In genomic region chr16:17276164-17277151, GRCm38 (mm10) we compare ENCODE assay signal across 8 mouse cellular contexts. TPM values are rescaled to one million over a fixed set of nuclear protein-coding genes. Genes with fewer than 3 reads are reported as not detected.
DNase-seq lines count a peak whose midpoint lies in the region; ATAC-seq and TF ChIP-seq lines count a peak whose summit lies in the region.

No protein-coding gene starts in this region.

- peak overlapping the region; percentile 89 for H3K4me2 ChIP-seq in hindbrain, postnatal 0 days (ENCODE audit: low read depth, low read length)

- peak; percentile 92 for TF ChIP-seq CTCF in gastrocnemius, adult 2 months (IDR thresholded peaks at IDR 0.05)
- TF ChIP-seq CTCF in hindbrain, postnatal 0 days (IDR thresholded peaks at IDR 0.05; ENCODE audit: low read depth) = peak; percentile 89
- TF ChIP-seq CTCF in left cerebral cortex, adult 2 months (IDR thresholded peaks at IDR 0.05) = peak; percentile 86

- no peaks in the 10 kb centered on the region; the same call in 1 of the 2 replicates for H3K4me1 ChIP-seq in hindbrain, postnatal 0 days (ENCODE audit: insufficient read depth, low read length)

- peak overlapping the region; percentile 58 for H3K9ac ChIP-seq in hindbrain, postnatal 0 days (replicated peaks; ENCODE audit: low read length)

- intact Hi-C loops in gastrocnemius, adult 2 months (cut with DNase I) = loop anchor here (1.0 to 10.0 kb wide), 4 partner anchors 42 to 382 kb away; partner anchors contain the start of genes Ppm1f and Sdf2l1
- intact Hi-C loops in left cerebral cortex, adult 2 months (cut with DNase I) = loop anchor here (1.0 to 5.0 kb wide), 5 partner anchors 43 to 204 kb away; partner anchors contain the start of genes Ccdc116 and Hic2

- H3K27me3 ChIP-seq in hindbrain, postnatal 0 days (ENCODE audit: insufficient read depth, low read length) = peaks cover 6% of the 10 kb centered on the region; the same call in 1 of the 2 replicates

- peak overlapping the region; percentile 86 for H3K4me3 ChIP-seq in gastrocnemius, adult 2 months
- peak overlapping the region; percentile 56 for H3K4me3 ChIP-seq in hindbrain, postnatal 0 days (ENCODE audit: low read length)
- peak overlapping the region; percentile 60 for H3K4me3 ChIP-seq in left cerebral cortex, adult 2 months

- H3K9me3 ChIP-seq in hindbrain, postnatal 0 days (ENCODE audit: low read length) = no peaks in the 10 kb centered on the region

- peak overlapping the region; percentile 72 for H3K27ac ChIP-seq in gastrocnemius, adult 2 months
- peak overlapping the region; percentile 90 for H3K27ac ChIP-seq in hindbrain, postnatal 0 days
- H3K27ac ChIP-seq in left cerebral cortex, adult 2 months = peak overlapping the region; percentile 95

- peak; percentile 87 for DNase-seq in WW6 (ENCODE audit: low read depth, low spot score)
- peak; percentile 89 to 91 for DNase-seq in cerebellum, postnatal 4 days (ENCODE audit: low spot score in 2 of 2)
- DNase-seq in gastrocnemius, adult 2 months = peak; percentile 94
- peak; percentile 96 for DNase-seq in hindbrain, postnatal 0 days (ENCODE audit: low spot score)
- DNase-seq in left cerebral cortex, adult 2 months (ENCODE audit: extremely low spot score in 1 of 2, low spot score in 2 of 2) = peak; percentile 92 to 93
- peak; percentile 95 to 96 for DNase-seq in right cerebral cortex, adult 2 months (ENCODE audit: low spot score in 2 of 2)
- DNase-seq in urinary bladder, postnatal 14 days (ENCODE audit: low spot score) = peak; percentile 95

- WGBS in hindbrain, postnatal 0 days = under 1% methylated on average over 62 of the region's 62 CpGs

- ATAC-seq in hindbrain, postnatal 0 days = peak; percentile 86
- ATAC-seq in megakaryocyte, adult 5-6 weeks (ENCODE audit: poor library complexity, severe bottlenecking) = peak; percentile 94

- peaks cover 13% of the 10 kb centered on the region for H3K36me3 ChIP-seq in hindbrain, postnatal 0 days (ENCODE audit: insufficient read depth, low read length)

RNA-seq across cellular contexts. Expression of gene Tmem191c, which starts 0.6 kb away (rescaled TPM):
- 1 to 10 TPM in 1 of 2 experiments, under 1 TPM in 1; 0.92 to 1.7 TPM for total RNA-seq in gastrocnemius, adult 2 months (2021)
- total RNA-seq in hindbrain, postnatal 0 days (2014; rRNA removed) = 65.0 and 76.9 TPM in 2 replicates
- 112 and 125 TPM in 2 replicates for polyA plus RNA-seq in hindbrain, postnatal 0 days (2015; fragmentation: Nextera tagmentation; extraction: Ambion mirVana)
- 100 to 1,000 TPM; 105 to 116 TPM for total RNA-seq in left cerebral cortex, adult 2 months (2021)
- 1.0 and 2.1 TPM in 2 replicates for total RNA-seq in megakaryocyte, adult 5-6 weeks (2015)
- 2.9 and 4.1 TPM in 2 replicates for total RNA-seq in megakaryocyte, adult 5-6 weeks (2017)

RNA-seq across cellular contexts. Expression of gene Hic2, which starts 43.1 kb away (rescaled TPM):
- 1 to 10 TPM; 1.1 to 1.8 TPM for total RNA-seq in gastrocnemius, adult 2 months (2021)
- total RNA-seq in hindbrain, postnatal 0 days (2014; rRNA removed) = 10.0 and 13.1 TPM in 2 replicates
- polyA plus RNA-seq in hindbrain, postnatal 0 days (2015; fragmentation: Nextera tagmentation; extraction: Ambion mirVana) = 4.7 and 5.1 TPM in 2 replicates
- 1 to 10 TPM; 5.3 to 6.0 TPM for total RNA-seq in left cerebral cortex, adult 2 months (2021)
- 0.91 and 1.5 TPM in 2 replicates for total RNA-seq in megakaryocyte, adult 5-6 weeks (2015)
- 0.77 and 0.89 TPM in 2 replicates for total RNA-seq in megakaryocyte, adult 5-6 weeks (2017)

RNA-seq across cellular contexts. Expression of gene Serpind1, which starts 54.7 kb away (rescaled TPM):
- under 1 TPM; 0.15 to 0.28 TPM for total RNA-seq in gastrocnemius, adult 2 months (2021)
- total RNA-seq in hindbrain, postnatal 0 days (2014; rRNA removed) = 3.5 and 4.2 TPM in 2 replicates
- polyA plus RNA-seq in hindbrain, postnatal 0 days (2015; fragmentation: Nextera tagmentation; extraction: Ambion mirVana) = 9.9 and 10.3 TPM in 2 replicates
- 1 to 10 TPM; 1.8 to 2.8 TPM for total RNA-seq in left cerebral cortex, adult 2 months (2021)
- not detected in 2 replicates for total RNA-seq in megakaryocyte, adult 5-6 weeks (2015)
- not detected in 2 replicates for total RNA-seq in megakaryocyte, adult 5-6 weeks (2017)

Comparison
In these comparisons a context has a peak if more than half of its experiments do, and no peak if none do; other contexts are left out.
1. Peak in every context shown above with its lines: DNase-seq, ATAC-seq, H3K4me3 ChIP-seq and H3K27ac ChIP-seq.
2. RNA of gene Tmem191c, which starts 0.6 kb away (total RNA-seq): 105 to 116 TPM in left cerebral cortex, adult 2 months and 65.0 to 76.9 TPM in hindbrain, postnatal 0 days; 1.0 to 4.1 TPM in megakaryocyte, adult 5-6 weeks and 0.92 to 1.7 TPM in gastrocnemius, adult 2 months; every median in the first group is over 10 times any median in the second.